Mouse (Mus musculus): Measurements from ENCODE around the gene Phyh. TPM values are rescaled to one million over a fixed set of nuclear protein-coding genes. Genes with fewer than 3 reads are reported as not detected.

The Phyh gene
- polyA plus RNA-seq, 1 experiment from 2014 or later, result 90.7 TPM

DNA sequence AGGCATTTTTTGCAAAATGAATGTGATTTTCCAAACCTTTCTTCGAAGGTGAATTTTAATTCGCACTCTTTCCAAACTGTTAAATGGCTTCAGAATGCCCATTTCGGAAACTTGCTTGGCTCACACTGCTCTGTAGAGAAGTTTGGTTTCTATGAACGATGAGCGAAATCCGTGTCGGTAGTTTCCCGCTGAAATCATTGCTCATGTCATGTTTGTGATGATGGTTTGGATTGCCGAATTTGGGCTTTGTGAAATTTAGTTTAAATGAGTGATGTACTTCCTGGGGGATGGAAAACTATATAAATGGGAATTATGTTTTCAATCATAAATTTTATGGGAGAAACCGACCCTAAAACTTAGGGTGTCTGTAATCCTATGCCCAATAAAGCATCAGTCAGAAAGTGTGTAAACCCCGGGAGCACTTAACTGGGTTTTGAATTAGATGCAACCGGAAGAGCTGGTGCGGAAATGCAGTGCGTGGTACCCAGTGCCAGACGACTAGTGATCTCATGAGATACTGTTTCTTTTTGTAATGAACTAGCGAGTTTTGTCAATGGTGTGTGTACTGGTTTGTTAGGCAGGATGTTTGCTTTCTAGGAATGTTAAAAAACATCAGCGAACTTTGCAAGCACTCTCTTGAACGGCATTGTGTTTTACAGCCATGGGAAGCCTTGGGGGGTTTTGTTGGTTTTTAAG lies 35.7 kb upstream of the Phyh start:
- no peak for ATAC-seq (ENCODE audit: low read depth)
- peak overlapping the region; percentile 98; the same call in 1 of the 2 replicates for H3K9ac ChIP-seq (replicated peaks; ENCODE audit: low read depth, low read length)
- no peaks in the 10 kb centered on the region for H3K27me3 ChIP-seq (ENCODE audit: control insufficient read depth, insufficient read depth, low read length)
- H3K27ac ChIP-seq (ENCODE audit: low read depth, low read length), result peak overlapping the region; percentile 100; the same call in 1 of the 2 replicates
- H3K36me3 ChIP-seq (ENCODE audit: control insufficient read depth, insufficient read depth, low read length), result peaks cover 11% of the 10 kb centered on the region; the same call in 1 of the 2 replicates
- peak overlapping the region; percentile 82 for H3K4me2 ChIP-seq (ENCODE audit: low read depth, low read length)
- no peaks in the 10 kb centered on the region for H3K9me3 ChIP-seq (ENCODE audit: control insufficient read depth, low read length)
- 1% methylated on average over 18 of the region's 18 CpGs for WGBS
- H3K4me3 ChIP-seq (ENCODE audit: low read depth, low read length), result peak overlapping the region; percentile 55
- H3K4me1 ChIP-seq (ENCODE audit: control insufficient read depth, insufficient read depth, low read length), result peaks cover 16% of the 10 kb centered on the region

GRCm38 (mm10) chr2:4886896-4887295 lies 31.9 kb upstream of the Phyh start:
- ATAC-seq (ENCODE audit: low read depth), result no peak
- Histone ChIP-seq H3K4me3 (ENCODE audit: low read depth, low read length) (no peak overlapping the region), H3K9me3 (ENCODE audit: control insufficient read depth, low read length) (no peaks in the 10 kb centered on the region), H3K9ac (replicated peaks; ENCODE audit: low read depth, low read length) (no peak overlapping the region), H3K27me3 (ENCODE audit: control insufficient read depth, insufficient read depth, low read length) (no peaks in the 10 kb centered on the region), H3K4me2 (ENCODE audit: low read depth, low read length) (no peak overlapping the region), H3K27ac (ENCODE audit: low read depth, low read length) (no peak overlapping the region), H3K36me3 (ENCODE audit: control insufficient read depth, insufficient read depth, low read length) (peaks cover 42% of the 10 kb centered on the region), H3K4me1 (ENCODE audit: control insufficient read depth, insufficient read depth, low read length) (peaks cover 12% of the 10 kb centered on the region)
- WGBS, result 95% methylated on average over 6 of the region's 6 CpGs

- ATAC-seq (ENCODE audit: low read depth), result no peak
- H3K36me3 ChIP-seq (ENCODE audit: control insufficient read depth, insufficient read depth, low read length), result peaks cover 52% of the 10 kb centered on the region
- no peaks in the 10 kb centered on the region for H3K4me1 ChIP-seq (ENCODE audit: control insufficient read depth, insufficient read depth, low read length)
- no peaks in the 10 kb centered on the region for H3K9me3 ChIP-seq (ENCODE audit: control insufficient read depth, low read length)
- H3K4me3 ChIP-seq (ENCODE audit: low read depth, low read length), result no peak overlapping the region
- no peak overlapping the region for H3K9ac ChIP-seq (replicated peaks; ENCODE audit: low read depth, low read length)
- H3K27ac ChIP-seq (ENCODE audit: low read depth, low read length), result no peak overlapping the region; the same call in 1 of the 2 replicates
- no peak overlapping the region for H3K4me2 ChIP-seq (ENCODE audit: low read depth, low read length)
- H3K27me3 ChIP-seq (ENCODE audit: control insufficient read depth, insufficient read depth, low read length), result no peaks in the 10 kb centered on the region
- WGBS, result 88% methylated on average over 2 of the region's 2 CpGs
Measured at GRCm38 (mm10) chr2:4895598-4895997, 23.2 kb upstream of the Phyh start.

DNA sequence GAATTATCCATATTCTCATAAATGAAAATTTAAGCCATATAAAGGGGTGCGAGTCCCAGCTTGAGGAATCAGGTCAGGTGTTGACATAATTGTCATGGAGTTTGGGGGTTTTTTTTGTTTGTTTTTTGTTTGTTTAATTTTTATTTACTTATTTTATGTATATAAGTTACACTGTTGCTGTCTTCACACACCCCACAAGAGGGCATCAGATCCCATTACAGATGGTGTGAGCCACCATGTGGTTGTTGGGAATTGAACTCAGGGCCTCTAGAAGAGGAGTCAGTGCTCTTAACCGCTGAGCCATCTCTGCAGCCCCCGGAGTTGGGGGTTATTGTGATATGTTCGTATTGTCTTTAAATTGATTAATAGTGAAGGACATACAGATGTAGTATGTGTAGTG lies 21.8 kb upstream of the Phyh start:
- H3K4me3 ChIP-seq (ENCODE audit: low read depth, low read length), result no peak overlapping the region
- no peaks in the 10 kb centered on the region for H3K27me3 ChIP-seq (ENCODE audit: control insufficient read depth, insufficient read depth, low read length)
- 95% methylated on average over 4 of the region's 4 CpGs for WGBS
- H3K9ac ChIP-seq (replicated peaks; ENCODE audit: low read depth, low read length), result no peak overlapping the region
- H3K4me1 ChIP-seq (ENCODE audit: control insufficient read depth, insufficient read depth, low read length), result no peaks in the 10 kb centered on the region
- ATAC-seq (ENCODE audit: low read depth), result no peak
- peaks cover 49% of the 10 kb centered on the region for H3K36me3 ChIP-seq (ENCODE audit: control insufficient read depth, insufficient read depth, low read length)
- H3K4me2 ChIP-seq (ENCODE audit: low read depth, low read length), result no peak overlapping the region
- H3K27ac ChIP-seq (ENCODE audit: low read depth, low read length), result no peak overlapping the region
- no peaks in the 10 kb centered on the region for H3K9me3 ChIP-seq (ENCODE audit: control insufficient read depth, low read length)

DNA sequence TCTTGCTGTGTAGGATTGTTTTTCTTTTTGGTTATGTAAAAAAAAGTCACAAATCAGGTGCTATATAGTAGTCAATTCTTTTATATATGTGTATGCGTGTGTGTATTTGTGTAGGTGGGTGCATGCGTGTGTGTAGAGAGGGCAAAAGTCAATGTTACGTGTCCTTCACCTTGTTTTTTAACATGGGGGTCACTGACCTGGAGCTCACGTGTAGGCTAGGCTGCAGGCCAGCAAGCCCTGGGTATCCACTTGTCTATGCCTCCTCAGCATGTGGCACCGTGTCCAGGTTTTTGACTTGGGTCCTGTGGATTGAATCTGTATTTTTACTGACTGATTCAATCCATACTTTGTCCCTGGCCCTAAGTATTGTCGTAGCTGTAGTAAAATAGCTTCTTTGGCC lies 18.2 kb upstream of the Phyh start:
- H3K27me3 ChIP-seq (ENCODE audit: control insufficient read depth, insufficient read depth, low read length), result no peaks in the 10 kb centered on the region
- ATAC-seq (ENCODE audit: low read depth), result no peak
- H3K4me1 ChIP-seq (ENCODE audit: control insufficient read depth, insufficient read depth, low read length), result no peaks in the 10 kb centered on the region
- H3K9ac ChIP-seq (replicated peaks; ENCODE audit: low read depth, low read length), result no peak overlapping the region
- no peak overlapping the region for H3K4me3 ChIP-seq (ENCODE audit: low read depth, low read length)
- H3K9me3 ChIP-seq (ENCODE audit: control insufficient read depth, low read length), result no peaks in the 10 kb centered on the region
- 94% methylated on average over 6 of the region's 6 CpGs for WGBS
- no peak overlapping the region for H3K4me2 ChIP-seq (ENCODE audit: low read depth, low read length)
- H3K27ac ChIP-seq (ENCODE audit: low read depth, low read length), result no peak overlapping the region
- H3K36me3 ChIP-seq (ENCODE audit: control insufficient read depth, insufficient read depth, low read length), result peaks cover 42% of the 10 kb centered on the region

- no peak overlapping the region for H3K4me3 ChIP-seq (ENCODE audit: low read depth, low read length)
- H3K36me3 ChIP-seq (ENCODE audit: control insufficient read depth, insufficient read depth, low read length), result peaks cover 55% of the 10 kb centered on the region
- no peaks in the 10 kb centered on the region for H3K27me3 ChIP-seq (ENCODE audit: control insufficient read depth, insufficient read depth, low read length)
- no peaks in the 10 kb centered on the region for H3K4me1 ChIP-seq (ENCODE audit: control insufficient read depth, insufficient read depth, low read length)
- no peak overlapping the region for H3K4me2 ChIP-seq (ENCODE audit: low read depth, low read length)
- no peak for ATAC-seq (ENCODE audit: low read depth)
- no peak overlapping the region for H3K9ac ChIP-seq (replicated peaks; ENCODE audit: low read depth, low read length)
- no peak overlapping the region for H3K27ac ChIP-seq (ENCODE audit: low read depth, low read length)
- WGBS, result 96% methylated on average over 5 of the region's 5 CpGs
- H3K9me3 ChIP-seq (ENCODE audit: control insufficient read depth, low read length), result no peaks in the 10 kb centered on the region
Measured at GRCm38 (mm10) chr2:4902346-4902745, 16.5 kb upstream of the Phyh start.

GRCm38 (mm10) chr2:4907120-4907519 lies 11.7 kb upstream of the Phyh start:
- peaks cover 31% of the 10 kb centered on the region for H3K36me3 ChIP-seq (ENCODE audit: control insufficient read depth, insufficient read depth, low read length)
- no peak overlapping the region for H3K9ac ChIP-seq (replicated peaks; ENCODE audit: low read depth, low read length)
- H3K4me2 ChIP-seq (ENCODE audit: low read depth, low read length), result no peak overlapping the region
- H3K27ac ChIP-seq (ENCODE audit: low read depth, low read length), result no peak overlapping the region
- no peaks in the 10 kb centered on the region for H3K27me3 ChIP-seq (ENCODE audit: control insufficient read depth, insufficient read depth, low read length)
- no peaks in the 10 kb centered on the region for H3K9me3 ChIP-seq (ENCODE audit: control insufficient read depth, low read length)
- no peak for ATAC-seq (ENCODE audit: low read depth)
- H3K4me1 ChIP-seq (ENCODE audit: control insufficient read depth, insufficient read depth, low read length), result no peaks in the 10 kb centered on the region
- 94% methylated on average over 6 of the region's 6 CpGs for WGBS
- no peak overlapping the region for H3K4me3 ChIP-seq (ENCODE audit: low read depth, low read length)

DNA sequence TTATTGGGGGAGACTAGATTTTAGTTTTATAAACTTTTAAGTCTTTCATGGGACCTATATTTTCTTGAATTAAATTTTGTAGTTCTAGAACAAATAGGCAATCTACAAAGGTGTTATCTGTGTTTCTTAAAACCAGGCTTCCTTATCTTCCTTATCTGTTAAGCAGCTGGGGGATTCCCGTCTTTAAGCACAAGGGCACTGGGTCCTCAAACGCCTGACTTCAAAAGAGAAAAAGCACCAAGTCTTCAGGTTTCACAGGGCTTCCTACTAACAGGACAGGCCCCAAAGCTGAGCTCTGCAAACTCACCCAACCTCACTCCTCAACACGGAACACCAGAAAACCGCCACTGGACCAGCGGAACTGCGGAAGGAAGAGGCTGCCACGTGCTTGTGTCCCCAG lies 10.9 kb upstream of the Phyh start:
- no peak for ATAC-seq (ENCODE audit: low read depth)
- peaks cover 27% of the 10 kb centered on the region for H3K36me3 ChIP-seq (ENCODE audit: control insufficient read depth, insufficient read depth, low read length)
- 91% methylated on average over 7 of the region's 7 CpGs for WGBS

GRCm38 (mm10) chr2:4908771-4909315 lies 10.0 kb upstream of the Phyh start:
- peaks cover 27% of the 10 kb centered on the region for H3K36me3 ChIP-seq (ENCODE audit: control insufficient read depth, insufficient read depth, low read length)
- no peaks in the 10 kb centered on the region for H3K4me1 ChIP-seq (ENCODE audit: control insufficient read depth, insufficient read depth, low read length)
- H3K9me3 ChIP-seq (ENCODE audit: control insufficient read depth, low read length), result no peaks in the 10 kb centered on the region
- no peak overlapping the region for H3K4me2 ChIP-seq (ENCODE audit: low read depth, low read length)
- H3K27me3 ChIP-seq (ENCODE audit: control insufficient read depth, insufficient read depth, low read length), result no peaks in the 10 kb centered on the region
- no peak overlapping the region for H3K27ac ChIP-seq (ENCODE audit: low read depth, low read length)
- H3K4me3 ChIP-seq (ENCODE audit: low read depth, low read length), result no peak overlapping the region
- no peak overlapping the region for H3K9ac ChIP-seq (replicated peaks; ENCODE audit: low read depth, low read length)
- WGBS, result 91% methylated on average over 3 of the region's 3 CpGs
- no peak for ATAC-seq (ENCODE audit: low read depth)

More for the DNA sequence above, 10.9 kb upstream of the Phyh start:
- Histone ChIP-seq H3K27ac (ENCODE audit: low read depth, low read length) (no peak overlapping the region), H3K4me3 (ENCODE audit: low read depth, low read length) (no peak overlapping the region), H3K9ac (replicated peaks; ENCODE audit: low read depth, low read length) (no peak overlapping the region), H3K4me2 (ENCODE audit: low read depth, low read length) (no peak overlapping the region), H3K9me3 (ENCODE audit: control insufficient read depth, low read length) (no peaks in the 10 kb centered on the region), H3K27me3 (ENCODE audit: control insufficient read depth, insufficient read depth, low read length) (no peaks in the 10 kb centered on the region), H3K4me1 (ENCODE audit: control insufficient read depth, insufficient read depth, low read length) (no peaks in the 10 kb centered on the region)
